Mouse (Mus musculus) forebrain, embryonic 15.5 days (tissue): ENCODE data around the gene Gm12830. TPM values are rescaled to one million over a fixed set of nuclear protein-coding genes. Genes with fewer than 3 reads are reported as not detected.

ENCODE experiments used
- ATAC-seq: fragments of 200-750 bp; cut with Nextera tagmentation; replicated peaks from 2 replicates; pipeline ENCODE4 v1.8.0; 2017; ENCODE audit warnings: mild to moderate bottlenecking, moderate TSS enrichment, moderate library complexity
- H3K27ac ChIP-seq: fragments of 300-500 bp; sonication (generic); replicated peaks from 2 replicates; pipeline ENCODE4 v1.5.1; 2015; ENCODE audit warnings: mild to moderate bottlenecking, inconsistent platforms
- H3K27me3 ChIP-seq: fragments of 300-500 bp; sonication (generic); 2 replicates; pipeline ENCODE4 v1.6.1; 2015; ENCODE audit warnings: inconsistent platforms
- H3K36me3 ChIP-seq: fragments of 300-500 bp; sonication (generic); 2 replicates; pipeline ENCODE4 v1.6.1; 2015; ENCODE audit warnings: mild to moderate bottlenecking, inconsistent platforms
- H3K4me1 ChIP-seq: fragments of 300-500 bp; sonication (generic); 2 replicates; pipeline ENCODE4 v1.6.1; 2015; ENCODE audit warnings: inconsistent platforms
- H3K4me2 ChIP-seq: fragments of 300-500 bp; sonication (generic); replicated peaks from 2 replicates; pipeline ENCODE4 v1.6.1; 2015; ENCODE audit warnings: mild to moderate bottlenecking, inconsistent platforms
- H3K4me3 ChIP-seq: fragments of 300-500 bp; sonication (generic); 2 replicates; pipeline ENCODE4 v1.5.1; 2015; ENCODE audit warnings: mild to moderate bottlenecking, inconsistent platforms
- H3K9ac ChIP-seq: fragments of 300-500 bp; sonication (generic); replicated peaks from 2 replicates; pipeline ENCODE4 v1.6.1; 2015; ENCODE audit warnings: mild to moderate bottlenecking, inconsistent platforms
- H3K9me3 ChIP-seq: fragments of 300-500 bp; sonication (generic); 2 replicates; pipeline ENCODE4 v1.6.1; 2016; ENCODE audit warnings: inconsistent platforms
- WGBS: fragments of 180-500 bp; shearing (Covaris S2); methylation state at CpG from one replicate; pipeline ENCODE4 v1.1.7; 2015; ENCODE audit warnings: mixed read lengths; 5-methylcytosine and 5-hydroxymethylcytosine counted together
- polyA plus RNA-seq: library from polyadenylated mRNA; unstranded; fragments of >200 nt; fragmentation: Nextera tagmentation; extraction: Ambion mirVana; gene quantifications from 2 replicates; pipeline ENCODE4 v1.2.1, GENCODE M21; 2015

The Gm12830 gene
- polyA plus RNA-seq, 1 experiment from 2014 or later = not detected

GRCm38 (mm10) chr4:114797254-114797914 is 24.1 kb upstream of the Gm12830 start:
- H3K4me1 ChIP-seq = no peaks in the 10 kb centered on the region
- 0 out of 2 replicates have a peak, but pooled peaks have one; percentile 41 for ATAC-seq
- peaks cover 69% of the 10 kb centered on the region for H3K27me3 ChIP-seq
- no peak overlapping the region for H3K9ac ChIP-seq
- no peak overlapping the region for H3K4me2 ChIP-seq
- H3K36me3 ChIP-seq = no peaks in the 10 kb centered on the region
- H3K9me3 ChIP-seq = no peaks in the 10 kb centered on the region
- WGBS = 19% methylated on average over 5 of the region's 5 CpGs
- no peak overlapping the region for H3K27ac ChIP-seq
- H3K4me3 ChIP-seq = no peak overlapping the region

- H3K9me3 ChIP-seq = no peaks in the 10 kb centered on the region
- 76% methylated on average over 7 of the region's 7 CpGs for WGBS
Observed at GRCm38 (mm10) chr4:114798041-114798624, 23.4 kb upstream of the Gm12830 start.

GRCm38 (mm10) chr4:114804096-114804495 is 17.4 kb upstream of the Gm12830 start:
- ATAC-seq = no peak
- H3K27ac ChIP-seq = no peak overlapping the region
- WGBS = 94% methylated on average over 5 of the region's 5 CpGs
- no peak overlapping the region for H3K4me2 ChIP-seq
- H3K36me3 ChIP-seq = no peaks in the 10 kb centered on the region
- H3K9ac ChIP-seq = no peak overlapping the region
- no peaks in the 10 kb centered on the region for H3K4me1 ChIP-seq
- no peak overlapping the region for H3K4me3 ChIP-seq
- H3K27me3 ChIP-seq = peaks cover 59% of the 10 kb centered on the region
- H3K9me3 ChIP-seq = no peaks in the 10 kb centered on the region

More at GRCm38 (mm10) chr4:114798041-114798624, 23.4 kb upstream of the Gm12830 start:
- H3K4me1 ChIP-seq = no peaks in the 10 kb centered on the region
- H3K36me3 ChIP-seq = no peaks in the 10 kb centered on the region
- ATAC-seq = peak; percentile 3; the same call in 1 of the 2 replicates
- peaks cover 72% of the 10 kb centered on the region for H3K27me3 ChIP-seq
- H3K27ac ChIP-seq = no peak overlapping the region
- no peak overlapping the region for H3K4me3 ChIP-seq
- H3K4me2 ChIP-seq = no peak overlapping the region
- H3K9ac ChIP-seq = no peak overlapping the region

GRCm38 (mm10) chr4:114818963-114819702 is 2.4 kb upstream of the Gm12830 start:
- peak; percentile 62 for ATAC-seq

GRCm38 (mm10) chr4:114834770-114835581 is 13.5 kb downstream of the Gm12830 start:
- no peak for ATAC-seq
- 72% methylated on average over 10 of the region's 10 CpGs for WGBS
- H3K4me2 ChIP-seq = no peak overlapping the region
- H3K4me3 ChIP-seq = no peak overlapping the region
- H3K9me3 ChIP-seq = no peaks in the 10 kb centered on the region
- no peak overlapping the region for H3K9ac ChIP-seq
- H3K27ac ChIP-seq = no peak overlapping the region
- H3K4me1 ChIP-seq = no peaks in the 10 kb centered on the region
- H3K36me3 ChIP-seq = no peaks in the 10 kb centered on the region
- H3K27me3 ChIP-seq = peaks cover 9% of the 10 kb centered on the region; the same call in 1 of the 2 replicates

More at GRCm38 (mm10) chr4:114818963-114819702, 2.4 kb upstream of the Gm12830 start:
- H3K27me3 ChIP-seq = peaks cover 32% of the 10 kb centered on the region
- H3K4me1 ChIP-seq = peaks cover 24% of the 10 kb centered on the region
- no peak overlapping the region for H3K4me3 ChIP-seq
- H3K4me2 ChIP-seq = no peak overlapping the region
- no peaks in the 10 kb centered on the region for H3K36me3 ChIP-seq
- no peak overlapping the region for H3K9ac ChIP-seq
- 6% methylated on average over 9 of the region's 9 CpGs for WGBS
- no peaks in the 10 kb centered on the region for H3K9me3 ChIP-seq
- no peak overlapping the region for H3K27ac ChIP-seq

GRCm38 (mm10) chr4:114841336-114841920 is 19.9 kb downstream of the Gm12830 start:
- H3K4me3 ChIP-seq = no peak overlapping the region
- WGBS = 64% methylated on average over 9 of the region's 9 CpGs
- H3K36me3 ChIP-seq = no peaks in the 10 kb centered on the region
- H3K27me3 ChIP-seq = peaks cover 62% of the 10 kb centered on the region
- no peak overlapping the region for H3K4me2 ChIP-seq
- H3K9ac ChIP-seq = no peak overlapping the region
- H3K9me3 ChIP-seq = no peaks in the 10 kb centered on the region
- no peak overlapping the region for H3K27ac ChIP-seq
- ATAC-seq = no peak
- H3K4me1 ChIP-seq = peaks cover 8% of the 10 kb centered on the region

GRCm38 (mm10) chr4:114842376-114842960 is 20.9 kb downstream of the Gm12830 start:
- ATAC-seq = no peak
- Histone ChIP-seq H3K9ac (no peak overlapping the region), H3K27ac (no peak overlapping the region), H3K4me1 (peaks cover 8% of the 10 kb centered on the region), H3K27me3 (peaks cover 63% of the 10 kb centered on the region), H3K4me2 (no peak overlapping the region), H3K9me3 (no peaks in the 10 kb centered on the region), H3K4me3 (no peak overlapping the region), H3K36me3 (no peaks in the 10 kb centered on the region)
- WGBS = 4% methylated on average over 9 of the region's 11 CpGs

GRCm38 (mm10) chr4:114843097-114843721 is 21.7 kb downstream of the Gm12830 start:
- no peaks in the 10 kb centered on the region for H3K36me3 ChIP-seq
- H3K4me1 ChIP-seq = peaks cover 8% of the 10 kb centered on the region
- peak overlapping the region; percentile 38 for H3K9ac ChIP-seq
- H3K9me3 ChIP-seq = no peaks in the 10 kb centered on the region
- H3K4me3 ChIP-seq = peak overlapping the region; percentile 42
- under 1% methylated on average over 51 of the region's 51 CpGs for WGBS
- H3K4me2 ChIP-seq = peak overlapping the region; percentile 63
- no peak overlapping the region for H3K27ac ChIP-seq
- peak; percentile 58; the same call in 1 of the 2 replicates for ATAC-seq
- H3K27me3 ChIP-seq = peaks cover 59% of the 10 kb centered on the region

GRCm38 (mm10) chr4:114844600-114844999 is 23.1 kb downstream of the Gm12830 start:
- Histone ChIP-seq H3K4me2 (no peak overlapping the region), H3K9ac (no peak overlapping the region), H3K27ac (no peak overlapping the region), H3K4me1 (peaks cover 8% of the 10 kb centered on the region), H3K4me3 (no peak overlapping the region), H3K9me3 (no peaks in the 10 kb centered on the region), H3K36me3 (no peaks in the 10 kb centered on the region), H3K27me3 (peaks cover 53% of the 10 kb centered on the region)
- ATAC-seq = no peak
- WGBS = 46% methylated on average over 1 of the region's 1 CpGs

- Histone ChIP-seq H3K27ac (no peak overlapping the region), H3K9ac (no peak overlapping the region), H3K9me3 (no peaks in the 10 kb centered on the region), H3K27me3 (peaks cover 48% of the 10 kb centered on the region), H3K4me1 (peaks cover 8% of the 10 kb centered on the region), H3K36me3 (no peaks in the 10 kb centered on the region), H3K4me2 (no peak overlapping the region), H3K4me3 (no peak overlapping the region)
- 55% methylated on average over 4 of the region's 4 CpGs for WGBS
- no peak for ATAC-seq
Observed at GRCm38 (mm10) chr4:114845622-114846021, 24.1 kb downstream of the Gm12830 start.

GRCm38 (mm10) chr4:114846723-114847122 is 25.2 kb downstream of the Gm12830 start:
- Histone ChIP-seq H3K9me3 (no peaks in the 10 kb centered on the region), H3K9ac (no peak overlapping the region), H3K4me1 (peaks cover 8% of the 10 kb centered on the region), H3K27ac (no peak overlapping the region), H3K4me3 (no peak overlapping the region), H3K36me3 (no peaks in the 10 kb centered on the region), H3K27me3 (peaks cover 39% of the 10 kb centered on the region), H3K4me2 (no peak overlapping the region)
- ATAC-seq = no peak
- WGBS = 86% methylated on average over 6 of the region's 6 CpGs
